18 mouse cellular contexts compared by ENCODE assay signal in the genomic region with DNA sequence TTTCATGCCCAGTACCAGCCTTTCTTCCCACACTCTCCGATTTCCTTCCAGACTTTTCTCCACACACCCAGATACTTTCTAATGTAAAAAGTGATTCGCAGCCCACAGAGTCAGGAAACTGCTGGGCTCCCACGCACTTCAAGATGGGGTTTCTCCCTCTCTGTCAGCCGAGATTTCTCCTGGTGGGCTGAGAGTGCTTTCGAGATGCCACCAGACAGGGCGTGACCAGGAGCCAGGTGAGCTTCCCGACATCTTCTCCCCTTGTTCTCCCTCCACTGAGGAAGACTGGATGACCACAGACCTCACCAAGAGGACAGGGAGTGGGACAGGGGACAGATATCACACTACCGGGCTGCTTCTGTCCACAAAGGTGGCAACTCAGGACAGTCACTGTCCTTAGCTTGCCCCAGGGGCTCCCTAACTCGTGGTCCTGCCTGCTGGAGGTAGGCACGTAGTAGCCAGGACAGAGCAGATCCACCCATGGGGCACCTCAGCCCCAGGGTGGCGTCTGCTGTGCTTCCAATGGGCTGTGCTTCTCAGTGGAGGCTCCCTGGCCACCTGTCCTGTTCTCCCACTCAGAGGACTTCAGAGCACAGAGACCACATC. TPM values are rescaled to one million over a fixed set of nuclear protein-coding genes. Genes with fewer than 3 reads are reported as not detected.
A peak's percentile ranks its signal among the peaks of the same experiment; 100 is the strongest.
DNase-seq lines count a peak whose midpoint lies in the region; ATAC-seq and TF ChIP-seq lines count a peak whose summit lies in the region.
"Had no signal": no experiment of that assay in that cellular context is flagged by ENCODE, and none has a peak within 500 bp of the region (broad histone marks: within the 10 kb centered on the region; RNA-seq: fewer than 3 reads in every experiment).

No protein-coding gene starts in this region.

- H3K27me3 ChIP-seq in limb, embryonic 12.5 days, result peaks cover 38% of the 10 kb centered on the region
- H3K27me3 ChIP-seq in limb, embryonic 10.5 days (ENCODE audit: low read depth, poor library complexity, severe bottlenecking), result peaks cover 65% of the 10 kb centered on the region
- H3K27me3 ChIP-seq in thymus, adult 2 months (ENCODE audit: control insufficient read depth, insufficient read depth, low read length), result no peaks in the 10 kb centered on the region
- H3K27me3 ChIP-seq in liver, embryonic 11.5 days (replicated peaks; ENCODE audit: control insufficient read depth, insufficient read depth, low read length), result peaks cover 5% of the 10 kb centered on the region; the same call in 1 of the 2 replicates
- peaks cover 11% of the 10 kb centered on the region; the same call in 1 of the 2 replicates for H3K27me3 ChIP-seq in midbrain, embryonic 13.5 days
- H3K27me3 ChIP-seq: liver, embryonic 13.5 days had no signal

- no peak overlapping the region for H3K27ac ChIP-seq in limb, embryonic 12.5 days
- H3K27ac ChIP-seq in limb, embryonic 10.5 days, result no peak overlapping the region
- H3K27ac ChIP-seq in thymus, adult 2 months (ENCODE audit: control insufficient read depth, insufficient read depth, low read length), result no peak overlapping the region
- H3K27ac ChIP-seq in liver, embryonic 11.5 days (ENCODE audit: low read depth, low read length), result no peak overlapping the region
- H3K27ac ChIP-seq in midbrain, embryonic 13.5 days, result no peak overlapping the region
- H3K27ac ChIP-seq: forebrain, embryonic 12.5 days; layer of hippocampus, adult 2 months; liver, embryonic 13.5 days; lung, embryonic 15.5 days; macrophage; midbrain, embryonic 12.5 days; neural tube, embryonic 13.5 days had no signal

- H3K9ac ChIP-seq in limb, embryonic 12.5 days (replicated peaks), result no peak overlapping the region
- H3K9ac ChIP-seq in liver, embryonic 11.5 days (ENCODE audit: low read depth, low read length), result no peak overlapping the region
- H3K9ac ChIP-seq in midbrain, embryonic 13.5 days (replicated peaks), result no peak overlapping the region
- H3K9ac ChIP-seq: forebrain, embryonic 12.5 days; liver, embryonic 13.5 days; lung, embryonic 15.5 days; midbrain, embryonic 12.5 days; neural tube, embryonic 13.5 days had no signal

- TF ChIP-seq CTCF in thymus, adult 2 months (IDR thresholded peaks at IDR 0.05; ENCODE audit: borderline replicate concordance, control insufficient read depth, extremely low read depth, insufficient read depth, low read length, poor library complexity), result no peak

- no peak overlapping the region for H3K4me2 ChIP-seq in limb, embryonic 12.5 days
- no peak overlapping the region for H3K4me2 ChIP-seq in liver, embryonic 11.5 days
- H3K4me2 ChIP-seq in midbrain, embryonic 13.5 days (replicated peaks), result no peak overlapping the region
- H3K4me2 ChIP-seq: forebrain, embryonic 12.5 days; liver, embryonic 13.5 days; lung, embryonic 15.5 days; midbrain, embryonic 12.5 days; neural tube, embryonic 13.5 days had no signal

- H3K4me1 ChIP-seq in limb, embryonic 12.5 days (replicated peaks), result peaks cover 14% of the 10 kb centered on the region
- H3K4me1 ChIP-seq in limb, embryonic 10.5 days, result peaks cover 34% of the 10 kb centered on the region
- peaks cover 4% of the 10 kb centered on the region for H3K4me1 ChIP-seq in thymus, adult 2 months (replicated peaks; ENCODE audit: control insufficient read depth, insufficient read depth, low read length)
- H3K4me1 ChIP-seq in liver, embryonic 11.5 days (replicated peaks; ENCODE audit: control insufficient read depth, insufficient read depth, low read length), result no peaks in the 10 kb centered on the region
- no peaks in the 10 kb centered on the region for H3K4me1 ChIP-seq in midbrain, embryonic 13.5 days (replicated peaks)
- H3K4me1 ChIP-seq: forebrain, embryonic 12.5 days; liver, embryonic 13.5 days; lung, embryonic 15.5 days; neural tube, embryonic 13.5 days had no signal

- peak; percentile 4 for DNase-seq in frontal cortex, postnatal 25 days (ENCODE audit: low spot score in 2 of 2)
- DNase-seq in frontal cortex, postnatal 10 days (ENCODE audit: low spot score in 2 of 2), result no peak
- no peak for DNase-seq in limb, embryonic 10.5 days (ENCODE audit: low spot score)
- peak; percentile 1 for DNase-seq in thymus, adult 2 months
- no peak for DNase-seq in thymus, postnatal 0 days (ENCODE audit: low spot score)
- peak; percentile 32 for DNase-seq in liver, embryonic 11.5 days (ENCODE audit: low spot score)
- DNase-seq: cerebellum, adult 11-12 months had no signal

- 0 out of 2 replicates have a peak, but pooled peaks have one; percentile 27 for ATAC-seq in limb, embryonic 12.5 days (ENCODE audit: insufficient number of reproducible peaks, insufficient read depth, low FRiP score, low TSS enrichment, low read depth)
- ATAC-seq in liver, embryonic 11.5 days (replicated peaks; ENCODE audit: low FRiP score), result no peak
- no peak for ATAC-seq in midbrain, embryonic 13.5 days

- no peaks in the 10 kb centered on the region for H3K9me3 ChIP-seq in limb, embryonic 12.5 days
- H3K9me3 ChIP-seq in limb, embryonic 10.5 days (replicated peaks), result no peaks in the 10 kb centered on the region
- no peaks in the 10 kb centered on the region for H3K9me3 ChIP-seq in liver, embryonic 11.5 days (ENCODE audit: control insufficient read depth, low read length)
- no peaks in the 10 kb centered on the region for H3K9me3 ChIP-seq in midbrain, embryonic 13.5 days
- H3K9me3 ChIP-seq: forebrain, embryonic 12.5 days; liver, embryonic 13.5 days; lung, embryonic 15.5 days; midbrain, embryonic 12.5 days; neural tube, embryonic 13.5 days had no signal

- 60% methylated on average over 11 of the region's 11 CpGs for WGBS in limb, embryonic 12.5 days
- 68% methylated on average over 11 of the region's 11 CpGs for WGBS in limb, embryonic 10.5 days
- 57% methylated on average over 11 of the region's 11 CpGs for WGBS in thymus, adult 2 months
- 53% methylated on average over 11 of the region's 11 CpGs for WGBS in liver, embryonic 11.5 days
- 62% methylated on average over 11 of the region's 11 CpGs for WGBS in midbrain, embryonic 13.5 days

- H3K4me3 ChIP-seq in limb, embryonic 12.5 days (replicated peaks), result no peak overlapping the region
- no peak overlapping the region for H3K4me3 ChIP-seq in limb, embryonic 10.5 days
- no peak overlapping the region for H3K4me3 ChIP-seq in thymus, adult 2 months (ENCODE audit: control insufficient read depth, insufficient read depth, low read length)
- H3K4me3 ChIP-seq in liver, embryonic 11.5 days (ENCODE audit: low read depth, low read length), result no peak overlapping the region
- no peak overlapping the region for H3K4me3 ChIP-seq in midbrain, embryonic 13.5 days (replicated peaks)
- H3K4me3 ChIP-seq: forebrain, embryonic 12.5 days; layer of hippocampus, adult 2 months; liver, embryonic 13.5 days; lung, embryonic 15.5 days; midbrain, embryonic 12.5 days; neural tube, embryonic 13.5 days had no signal

- no peak for TF ChIP-seq POLR2A in thymus, adult 2 months (IDR thresholded peaks at IDR 0.05; ENCODE audit: control insufficient read depth, extremely low read depth, insufficient read depth, low read length, poor library complexity)

- H3K36me3 ChIP-seq in limb, embryonic 12.5 days, result no peaks in the 10 kb centered on the region
- no peaks in the 10 kb centered on the region for H3K36me3 ChIP-seq in limb, embryonic 10.5 days
- H3K36me3 ChIP-seq in thymus, adult 2 months (ENCODE audit: control insufficient read depth, insufficient read depth, low read length), result no peaks in the 10 kb centered on the region
- H3K36me3 ChIP-seq in liver, embryonic 11.5 days (ENCODE audit: control insufficient read depth, insufficient read depth, low read length), result no peaks in the 10 kb centered on the region
- no peaks in the 10 kb centered on the region for H3K36me3 ChIP-seq in midbrain, embryonic 13.5 days
- H3K36me3 ChIP-seq: forebrain, embryonic 12.5 days; liver, embryonic 13.5 days; lung, embryonic 15.5 days; midbrain, embryonic 12.5 days; neural tube, embryonic 13.5 days had no signal

RNA-seq across cellular contexts. Expression of a gene that starts 31.7 kb away (rescaled TPM):
- polyA plus RNA-seq in limb, embryonic 12.5 days (2016; fragmentation: Nextera tagmentation; extraction: Ambion mirVana), result 0.08 TPM in 1 of 2 replicates, not detected in the other
- polyA plus RNA-seq in limb, embryonic 10.5 days (2016; fragmentation: Nextera tagmentation; extraction: Ambion mirVana), result not detected in 2 replicates
- polyA plus RNA-seq in thymus, adult 2 months (2012; rRNA removed), result 14.5 and 25.6 TPM in 2 replicates
- polyA plus RNA-seq in thymus, postnatal 0 days (2015; fragmentation: Nextera tagmentation; extraction: Ambion mirVana), result 0.51 and 1.6 TPM in 2 replicates
- 0.17 and 0.23 TPM in 2 replicates for polyA plus RNA-seq in liver, embryonic 11.5 days (2014; fragmentation: Nextera tagmentation; extraction: Ambion mirVana)
- not detected in 2 replicates for polyA plus RNA-seq in midbrain, embryonic 13.5 days (2015; fragmentation: Nextera tagmentation; extraction: Ambion mirVana)
- polyA plus RNA-seq: forebrain, embryonic 12.5 days; heart, embryonic 14.5 days; hindbrain, embryonic 16.5 days; macrophage; midbrain, embryonic 12.5 days; neural tube, embryonic 13.5 days had no signal

RNA-seq across cellular contexts. Expression of a gene that starts 34.1 kb away (rescaled TPM):
- polyA plus RNA-seq in limb, embryonic 12.5 days (2016; fragmentation: Nextera tagmentation; extraction: Ambion mirVana), result not detected in 2 replicates
- polyA plus RNA-seq in limb, embryonic 10.5 days (2016; fragmentation: Nextera tagmentation; extraction: Ambion mirVana), result not detected in 2 replicates
- 58.6 and 63.7 TPM in 2 replicates for polyA plus RNA-seq in thymus, adult 2 months (2012; rRNA removed)
- polyA plus RNA-seq in thymus, postnatal 0 days (2015; fragmentation: Nextera tagmentation; extraction: Ambion mirVana), result 42.1 and 52.8 TPM in 2 replicates
- not detected in 2 replicates for polyA plus RNA-seq in liver, embryonic 11.5 days (2014; fragmentation: Nextera tagmentation; extraction: Ambion mirVana)
- polyA plus RNA-seq in midbrain, embryonic 13.5 days (2015; fragmentation: Nextera tagmentation; extraction: Ambion mirVana), result 0.27 and 0.50 TPM in 2 replicates
- polyA plus RNA-seq: heart, embryonic 14.5 days; hindbrain, embryonic 16.5 days had no signal

Comparison
In these comparisons a context has a peak if more than half of its experiments do, and no peak if none do; other contexts are left out.
1. DNase-seq: peak in frontal cortex, postnatal 25 days (2 of 2), thymus, adult 2 months (single experiment) and liver, embryonic 11.5 days (single experiment); none in frontal cortex, postnatal 10 days (0 of 2), limb, embryonic 10.5 days (single experiment) and thymus, postnatal 0 days (single experiment).
2. RNA of a gene that starts 34.1 kb away (polyA plus RNA-seq): 58.6 to 63.7 TPM in thymus, adult 2 months and 42.1 to 52.8 TPM in thymus, postnatal 0 days; 0.27 to 0.50 TPM in midbrain, embryonic 13.5 days, not detected in limb, embryonic 12.5 days, not detected in liver, embryonic 11.5 days and not detected in limb, embryonic 10.5 days; every median in the first group is over 10 times any median in the second.